Mouse (Mus musculus) WW6 (cell line): Measurements from ENCODE around the gene Ipp.

Experiments used
- DNase-seq: peaks from one replicate; pipeline ENCODE4 v3.0.0-alpha.2; 2013; ENCODE audit warnings: low read depth, low spot score

The Ipp gene

DNA sequence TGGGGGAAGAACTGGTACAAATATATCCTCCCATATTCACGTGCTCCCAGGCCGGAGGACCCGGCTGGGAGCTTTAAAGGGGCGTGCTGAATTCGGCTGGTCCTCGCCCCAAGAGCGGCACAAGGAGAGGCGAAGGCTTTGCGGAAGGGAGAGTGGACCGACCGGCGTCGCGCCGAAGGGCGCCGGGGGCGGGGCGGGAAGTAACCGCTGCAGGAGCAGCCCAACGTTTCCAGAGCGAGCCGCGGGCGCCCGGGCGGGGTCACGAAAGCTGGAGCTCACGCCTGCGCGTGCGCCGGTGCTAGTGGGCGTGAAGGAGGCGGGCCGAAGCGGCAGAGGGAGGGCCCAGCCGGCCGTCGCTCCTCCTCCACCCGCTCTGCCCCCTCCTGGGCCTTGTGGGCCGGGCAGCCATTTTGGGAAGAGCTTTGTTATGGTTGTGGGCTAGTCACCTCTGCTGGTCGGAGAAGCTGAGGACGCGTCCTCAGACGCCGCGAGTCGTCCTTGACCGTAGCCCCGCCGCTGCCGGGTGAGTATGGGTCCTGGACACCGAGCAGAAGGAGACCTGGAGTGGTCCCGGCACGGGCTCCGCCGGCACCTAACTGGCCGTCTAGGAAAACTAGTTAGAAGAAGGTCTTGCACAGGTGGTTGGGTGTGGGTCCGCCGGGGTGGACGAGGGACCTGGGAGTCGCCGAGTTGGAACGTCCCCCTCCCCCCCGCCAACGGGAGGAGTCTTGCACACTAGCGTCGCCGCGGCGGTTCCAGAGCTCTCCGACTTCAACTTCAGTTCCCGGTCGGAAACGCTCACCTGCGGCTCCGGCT lies 50.2 kb downstream of the Ipp start, which contains the start of gene Gpbp1l1:
Gene Gpbp1l1, plus strand, starts transcription at position 353 of the 816 bp plus-strand sequence.
- DNase-seq, result peak; percentile 87

DNA sequence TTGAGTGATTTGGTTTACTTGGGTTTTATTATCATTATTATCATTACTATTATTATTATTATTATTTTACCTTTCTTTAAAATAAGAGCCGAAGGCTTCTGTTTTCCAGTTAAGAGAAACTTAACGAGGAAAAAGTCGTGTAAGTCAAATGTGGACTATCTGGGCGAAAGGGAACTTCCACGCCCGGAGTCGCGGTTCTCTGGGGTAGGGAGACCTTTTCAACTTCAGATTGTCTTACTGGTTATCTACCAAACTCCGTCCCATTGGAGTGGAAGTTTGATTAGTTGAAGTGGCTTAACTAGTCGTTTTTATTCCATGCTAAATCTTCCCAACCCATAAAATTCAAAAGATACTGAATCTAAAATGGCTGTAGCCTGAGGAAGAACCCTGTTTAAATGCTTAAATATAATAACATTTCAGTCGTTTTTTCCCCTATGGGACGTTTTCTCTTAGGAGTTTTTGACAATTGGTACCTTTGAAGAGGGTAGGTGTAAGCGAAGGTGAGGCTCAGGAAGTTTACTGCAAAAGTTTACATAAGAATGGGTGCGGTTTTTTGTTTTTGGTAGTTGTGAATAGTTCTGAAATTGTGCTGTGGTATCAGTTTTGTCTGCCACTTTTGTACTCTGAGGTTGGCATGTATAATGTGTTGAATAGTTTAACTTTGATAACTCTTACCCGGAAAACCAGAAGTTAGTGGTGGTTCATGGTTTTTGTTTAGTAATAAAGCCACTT lies 51.0 kb downstream of the Ipp start:
- DNase-seq, result no peak
